Mouse (Mus musculus): Measurements from ENCODE around the gene Pde1a. TPM values are rescaled to one million over a fixed set of nuclear protein-coding genes. Genes with fewer than 3 reads are reported as not detected.

The Pde1a gene
- polyA plus RNA-seq, 1 experiment, result 105 TPM

GRCm38 (mm10) chr2:79978992-79979391, 150.3 kb downstream of the Pde1a start:
- Histone ChIP-seq H3K4me1 (ENCODE audit: control insufficient read depth, insufficient read depth, low read length) (no peaks in the 10 kb centered on the region), H3K27me3 (ENCODE audit: control insufficient read depth, insufficient read depth, low read length) (no peaks in the 10 kb centered on the region), H3K4me3 (ENCODE audit: control insufficient read depth, low read depth, low read length) (no peak overlapping the region), H3K36me3 (ENCODE audit: control insufficient read depth, insufficient read depth, low read length) (no peaks in the 10 kb centered on the region), H3K27ac (ENCODE audit: control insufficient read depth, insufficient read depth, low read depth, low read length) (no peak overlapping the region)
- TF ChIP-seq CTCF (IDR thresholded peaks at IDR 0.05; ENCODE audit: control insufficient read depth, insufficient read depth, insufficient replicate concordance, low read depth, low read length) (no peak), POLR2A (IDR thresholded peaks at IDR 0.05; ENCODE audit: control insufficient read depth, low read depth, low read length) (no peak)

GRCm38 (mm10) chr2:79977259-79977658, 152.0 kb downstream of the Pde1a start:
- no peak overlapping the region for H3K4me3 ChIP-seq (ENCODE audit: control insufficient read depth, low read depth, low read length)
- no peaks in the 10 kb centered on the region for H3K36me3 ChIP-seq (ENCODE audit: control insufficient read depth, insufficient read depth, low read length)
- TF ChIP-seq CTCF (IDR thresholded peaks at IDR 0.05; ENCODE audit: control insufficient read depth, insufficient read depth, insufficient replicate concordance, low read depth, low read length), result no peak
- no peak for TF ChIP-seq POLR2A (IDR thresholded peaks at IDR 0.05; ENCODE audit: control insufficient read depth, low read depth, low read length)
- no peak overlapping the region for H3K27ac ChIP-seq (ENCODE audit: control insufficient read depth, insufficient read depth, low read depth, low read length)
- no peaks in the 10 kb centered on the region for H3K27me3 ChIP-seq (ENCODE audit: control insufficient read depth, insufficient read depth, low read length)
- H3K4me1 ChIP-seq (ENCODE audit: control insufficient read depth, insufficient read depth, low read length), result no peaks in the 10 kb centered on the region

- no peaks in the 10 kb centered on the region for H3K27me3 ChIP-seq (ENCODE audit: control insufficient read depth, insufficient read depth, low read length)
- TF ChIP-seq CTCF (IDR thresholded peaks at IDR 0.05; ENCODE audit: control insufficient read depth, insufficient read depth, insufficient replicate concordance, low read depth, low read length) (no peak), POLR2A (IDR thresholded peaks at IDR 0.05; ENCODE audit: control insufficient read depth, low read depth, low read length) (no peak)
- H3K36me3 ChIP-seq (ENCODE audit: control insufficient read depth, insufficient read depth, low read length), result no peaks in the 10 kb centered on the region
- H3K4me3 ChIP-seq (ENCODE audit: control insufficient read depth, low read depth, low read length), result no peak overlapping the region
- no peaks in the 10 kb centered on the region for H3K4me1 ChIP-seq (ENCODE audit: control insufficient read depth, insufficient read depth, low read length)
- no peak overlapping the region for H3K27ac ChIP-seq (ENCODE audit: control insufficient read depth, insufficient read depth, low read depth, low read length)
These were observed 153.3 kb downstream of the Pde1a start for GRCm38 (mm10) chr2:79975947-79976346.

- Histone ChIP-seq H3K4me3 (ENCODE audit: control insufficient read depth, low read depth, low read length) (no peak overlapping the region), H3K36me3 (ENCODE audit: control insufficient read depth, insufficient read depth, low read length) (no peaks in the 10 kb centered on the region), H3K4me1 (ENCODE audit: control insufficient read depth, insufficient read depth, low read length) (no peaks in the 10 kb centered on the region), H3K27ac (ENCODE audit: control insufficient read depth, insufficient read depth, low read depth, low read length) (no peak overlapping the region), H3K27me3 (ENCODE audit: control insufficient read depth, insufficient read depth, low read length) (no peaks in the 10 kb centered on the region)
- TF ChIP-seq CTCF (IDR thresholded peaks at IDR 0.05; ENCODE audit: control insufficient read depth, insufficient read depth, insufficient replicate concordance, low read depth, low read length) (no peak), POLR2A (IDR thresholded peaks at IDR 0.05; ENCODE audit: control insufficient read depth, low read depth, low read length) (no peak)
These were observed 157.0 kb downstream of the Pde1a start for GRCm38 (mm10) chr2:79972271-79972670.

- Histone ChIP-seq H3K4me3 (ENCODE audit: control insufficient read depth, low read depth, low read length) (no peak overlapping the region), H3K36me3 (ENCODE audit: control insufficient read depth, insufficient read depth, low read length) (no peaks in the 10 kb centered on the region), H3K4me1 (ENCODE audit: control insufficient read depth, insufficient read depth, low read length) (no peaks in the 10 kb centered on the region; the same call in 1 of the 2 replicates), H3K27me3 (ENCODE audit: control insufficient read depth, insufficient read depth, low read length) (no peaks in the 10 kb centered on the region), H3K27ac (ENCODE audit: control insufficient read depth, insufficient read depth, low read depth, low read length) (no peak overlapping the region)
- TF ChIP-seq CTCF (IDR thresholded peaks at IDR 0.05; ENCODE audit: control insufficient read depth, insufficient read depth, insufficient replicate concordance, low read depth, low read length) (no peak), POLR2A (IDR thresholded peaks at IDR 0.05; ENCODE audit: control insufficient read depth, low read depth, low read length) (no peak)
These were observed 159.7 kb downstream of the Pde1a start for GRCm38 (mm10) chr2:79969594-79969993.

GRCm38 (mm10) chr2:79966681-79967506, 162.4 kb downstream of the Pde1a start:
- H3K4me3 ChIP-seq (ENCODE audit: control insufficient read depth, low read depth, low read length), result no peak overlapping the region
- no peak overlapping the region for H3K27ac ChIP-seq (ENCODE audit: control insufficient read depth, insufficient read depth, low read depth, low read length)
- H3K27me3 ChIP-seq (ENCODE audit: control insufficient read depth, insufficient read depth, low read length), result no peaks in the 10 kb centered on the region
- TF ChIP-seq POLR2A (IDR thresholded peaks at IDR 0.05; ENCODE audit: control insufficient read depth, low read depth, low read length), result no peak
- no peak for TF ChIP-seq CTCF (IDR thresholded peaks at IDR 0.05; ENCODE audit: control insufficient read depth, insufficient read depth, insufficient replicate concordance, low read depth, low read length)
- H3K36me3 ChIP-seq (ENCODE audit: control insufficient read depth, insufficient read depth, low read length), result no peaks in the 10 kb centered on the region
- H3K4me1 ChIP-seq (ENCODE audit: control insufficient read depth, insufficient read depth, low read length), result no peaks in the 10 kb centered on the region; the same call in 1 of the 2 replicates

GRCm38 (mm10) chr2:79966086-79966485, 163.2 kb downstream of the Pde1a start:
- Histone ChIP-seq H3K27me3 (ENCODE audit: control insufficient read depth, insufficient read depth, low read length) (no peaks in the 10 kb centered on the region), H3K4me3 (ENCODE audit: control insufficient read depth, low read depth, low read length) (no peak overlapping the region), H3K36me3 (ENCODE audit: control insufficient read depth, insufficient read depth, low read length) (no peaks in the 10 kb centered on the region), H3K27ac (ENCODE audit: control insufficient read depth, insufficient read depth, low read depth, low read length) (no peak overlapping the region), H3K4me1 (ENCODE audit: control insufficient read depth, insufficient read depth, low read length) (no peaks in the 10 kb centered on the region; the same call in 1 of the 2 replicates)
- TF ChIP-seq CTCF (IDR thresholded peaks at IDR 0.05; ENCODE audit: control insufficient read depth, insufficient read depth, insufficient replicate concordance, low read depth, low read length), result no peak
- no peak for TF ChIP-seq POLR2A (IDR thresholded peaks at IDR 0.05; ENCODE audit: control insufficient read depth, low read depth, low read length)

All from testis, adult 2 months (tissue).